Mouse (Mus musculus): ENCODE results near the gene Kcnf1.

DNA sequence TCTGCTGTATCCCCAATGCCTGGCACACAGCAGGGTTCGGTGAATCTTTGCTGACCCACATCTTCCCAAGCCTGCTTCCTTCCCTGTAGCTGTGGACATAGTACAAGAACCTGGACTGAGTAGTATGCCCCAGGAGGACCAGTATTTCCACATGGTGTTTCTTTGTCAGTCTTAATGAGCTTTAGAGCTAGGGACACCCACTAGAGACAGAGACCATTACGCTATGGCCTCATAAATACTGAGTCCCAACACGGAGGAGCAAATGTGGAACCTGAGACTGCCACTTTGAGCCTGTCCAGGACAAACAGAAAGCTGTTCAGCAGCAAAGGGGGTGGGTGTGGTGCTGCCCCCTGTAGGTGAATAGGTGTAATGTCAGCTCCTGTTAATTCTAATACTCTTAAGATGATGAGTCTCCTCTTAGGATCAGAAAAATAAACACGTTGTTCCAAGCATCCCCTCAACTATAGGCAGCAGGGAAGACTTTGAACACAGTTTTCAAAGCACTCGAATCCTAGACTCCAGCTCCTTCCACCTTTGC lies 45.3 kb upstream of the Kcnf1 start:
- TF ChIP-seq POLR2A (IDR thresholded peaks at IDR 0.05; ENCODE audit: low read depth, low read length) (no peak), GABPA (IDR thresholded peaks at IDR 0.05; ENCODE audit: insufficient replicate concordance, low read depth, low read length) (no peak)

All from CH12.LX (cell line).